Mouse (Mus musculus): Measurements from ENCODE around the gene A730071L15Rik.

Gene A730071L15Rik

GRCm38 (mm10) chr11:6199410-6200086 is at the start of gene A730071L15Rik:
A730071L15Rik (plus strand) TSS chr11:6200029.
- no peak for DNase-seq (ENCODE audit: low spot score)

DNA sequence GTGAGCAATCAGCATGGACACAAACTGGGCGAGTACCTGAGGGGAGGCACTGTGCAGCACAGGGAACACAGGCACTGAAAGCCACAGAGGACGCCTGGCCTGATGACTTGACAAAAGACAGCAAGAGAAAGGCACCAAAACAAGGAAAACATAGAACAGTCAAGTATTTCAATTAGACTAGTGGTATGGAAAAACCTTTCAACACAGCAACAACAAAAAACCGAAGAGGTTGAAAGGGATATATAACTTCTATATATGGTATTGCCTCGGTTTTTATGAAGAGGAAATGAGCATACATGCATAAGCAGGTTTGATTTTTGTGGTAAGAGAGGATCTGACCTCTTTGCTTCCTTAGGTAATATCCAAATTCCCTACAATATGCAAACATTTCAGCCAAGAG is 47.0 kb upstream of the A730071L15Rik start:
- no peak for DNase-seq (ENCODE audit: low spot score)

GRCm38 (mm10) chr11:6154211-6154701 is 45.6 kb upstream of the A730071L15Rik start:
- no peak for DNase-seq (ENCODE audit: low spot score)

DNA sequence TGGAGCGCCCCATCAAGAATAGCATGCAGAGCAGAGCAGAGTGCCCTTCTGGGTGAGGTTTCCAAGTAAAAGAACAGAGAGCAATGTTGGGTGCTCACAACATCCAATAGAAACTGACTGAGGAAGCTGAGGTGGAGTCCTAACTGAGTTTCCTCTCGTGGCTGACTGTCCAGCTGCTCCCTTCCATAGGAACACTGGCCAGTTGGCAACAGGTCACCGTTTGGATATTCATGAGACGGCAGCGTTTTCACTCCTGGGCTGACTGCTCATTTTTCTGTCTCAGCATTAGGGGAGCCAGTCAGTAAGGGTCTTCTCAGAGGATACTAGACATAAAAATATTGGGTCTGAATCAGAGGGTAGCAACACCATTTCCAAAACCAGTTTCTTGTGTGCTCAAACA is 43.2 kb upstream of the A730071L15Rik start:
- no peak for DNase-seq (ENCODE audit: low spot score)

GRCm38 (mm10) chr11:6157119-6157518 is 42.7 kb upstream of the A730071L15Rik start:
- DNase-seq (ENCODE audit: low spot score) = no peak

GRCm38 (mm10) chr11:6158515-6158914 is 41.3 kb upstream of the A730071L15Rik start:
- DNase-seq (ENCODE audit: low spot score) = no peak

DNA sequence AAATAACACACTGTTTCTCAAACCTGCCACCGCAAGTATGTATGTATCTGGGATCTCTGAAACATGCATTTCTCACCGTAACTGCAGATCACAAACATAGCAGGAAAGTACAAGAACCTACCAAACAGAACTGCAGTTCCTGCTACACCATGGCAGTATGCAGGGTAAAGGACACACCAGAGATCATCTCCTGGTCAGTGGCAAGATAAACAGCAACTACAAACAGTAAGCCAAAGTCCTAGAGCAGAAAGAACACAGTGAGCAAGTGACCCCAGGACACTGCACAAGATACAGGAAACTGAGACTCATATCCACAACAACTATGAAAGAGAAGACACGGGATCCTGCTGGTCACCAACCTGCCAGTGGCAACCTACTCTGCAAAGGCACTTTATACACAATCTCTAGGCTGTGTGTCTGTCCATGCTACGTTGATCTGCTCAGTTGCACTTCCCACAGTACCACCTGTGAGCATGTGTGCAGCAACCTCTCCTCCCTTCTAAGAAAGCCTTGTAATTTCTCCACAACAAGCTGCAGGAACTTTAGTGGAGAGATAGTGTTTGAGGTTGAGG is 40.0 kb upstream of the A730071L15Rik start:
- DNase-seq (ENCODE audit: low spot score) = no peak

DNA sequence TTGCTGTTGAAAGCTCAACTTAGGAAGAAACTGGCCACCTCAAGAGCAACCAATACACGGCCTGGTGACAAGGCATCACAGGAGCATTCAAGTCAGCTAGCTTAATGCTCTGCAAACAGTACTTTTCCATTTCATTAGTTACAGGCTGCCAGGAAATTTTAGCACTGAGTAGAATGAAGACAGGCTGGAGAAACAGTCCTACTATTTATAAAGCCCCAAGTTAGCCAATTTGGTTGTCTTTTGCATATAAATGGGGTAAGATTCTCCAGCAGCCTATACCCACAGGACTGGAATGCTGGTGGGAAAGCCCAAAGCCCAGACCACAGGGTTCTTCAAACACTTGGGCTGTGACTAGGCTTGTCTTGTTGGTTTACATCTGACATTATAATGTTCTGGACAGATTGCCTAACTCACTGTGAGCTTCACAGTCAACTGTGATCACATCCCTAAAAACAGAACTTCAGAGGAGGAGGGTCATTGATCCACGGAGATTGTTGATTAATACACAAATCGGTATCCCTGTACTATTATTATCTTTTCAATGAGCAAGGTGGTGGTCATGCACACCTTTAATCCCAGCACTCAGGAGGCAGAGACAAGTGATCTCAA is 39.1 kb upstream of the A730071L15Rik start:
- no peak for DNase-seq (ENCODE audit: low spot score)

DNA sequence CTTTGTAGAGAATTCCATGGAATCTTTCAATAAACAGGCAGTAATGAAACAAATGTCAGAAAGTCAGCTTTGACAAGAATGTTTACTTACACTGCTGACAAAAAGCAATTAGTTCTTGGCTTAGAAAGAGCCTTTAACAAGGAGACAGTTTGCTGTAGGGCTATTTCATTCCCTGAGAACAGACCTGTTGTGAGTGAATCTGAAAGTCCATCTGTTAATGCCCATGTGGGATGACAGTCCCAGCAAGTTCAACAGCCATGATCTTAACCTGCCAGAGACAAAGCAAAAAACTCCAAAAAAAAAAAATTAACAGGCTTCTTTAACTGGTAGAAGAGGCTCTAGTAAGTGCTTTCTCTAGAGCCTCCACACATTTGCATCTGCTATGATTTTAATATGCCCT is 38.3 kb upstream of the A730071L15Rik start:
- no peak for DNase-seq (ENCODE audit: low spot score)

DNA sequence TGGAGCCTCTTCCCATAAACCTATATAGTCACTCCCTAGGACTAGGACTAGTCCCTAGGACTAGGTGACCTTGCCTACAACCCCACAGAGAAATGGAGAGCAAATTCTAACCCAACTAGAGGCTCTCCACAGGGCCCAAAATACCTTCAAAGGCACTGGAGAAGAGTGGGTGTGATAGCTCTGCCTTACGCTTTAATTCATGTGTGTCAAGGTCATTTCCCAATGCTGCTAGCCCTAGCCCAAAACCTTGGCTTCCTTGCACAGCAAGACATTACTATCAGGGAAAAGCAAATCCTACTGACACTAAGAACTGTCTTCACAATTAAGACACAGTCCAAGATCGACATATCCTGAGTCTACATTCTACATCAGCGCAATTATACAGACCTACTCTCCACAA is 36.8 kb upstream of the A730071L15Rik start:
- DNase-seq (ENCODE audit: low spot score) = no peak

DNA sequence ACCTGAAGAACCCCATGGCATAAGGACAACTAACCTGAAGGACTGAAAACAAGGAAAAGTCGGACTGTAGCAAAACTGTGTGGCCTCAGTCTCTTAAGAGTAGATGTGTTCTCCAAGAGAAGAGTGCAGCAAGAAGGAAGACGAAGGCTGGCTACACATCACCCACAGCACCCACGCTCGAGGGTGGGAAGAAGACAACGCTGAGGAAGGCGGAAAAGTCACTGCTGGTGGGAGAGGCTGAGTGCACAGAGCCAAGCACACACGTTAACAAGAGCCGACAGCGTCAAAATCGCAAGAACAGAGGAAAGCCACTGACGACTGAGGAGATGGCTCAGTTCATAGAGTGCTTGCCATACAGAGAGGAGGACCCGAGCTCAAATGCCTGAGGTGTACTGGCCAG is 36.1 kb upstream of the A730071L15Rik start:
- DNase-seq (ENCODE audit: low spot score) = no peak

DNA sequence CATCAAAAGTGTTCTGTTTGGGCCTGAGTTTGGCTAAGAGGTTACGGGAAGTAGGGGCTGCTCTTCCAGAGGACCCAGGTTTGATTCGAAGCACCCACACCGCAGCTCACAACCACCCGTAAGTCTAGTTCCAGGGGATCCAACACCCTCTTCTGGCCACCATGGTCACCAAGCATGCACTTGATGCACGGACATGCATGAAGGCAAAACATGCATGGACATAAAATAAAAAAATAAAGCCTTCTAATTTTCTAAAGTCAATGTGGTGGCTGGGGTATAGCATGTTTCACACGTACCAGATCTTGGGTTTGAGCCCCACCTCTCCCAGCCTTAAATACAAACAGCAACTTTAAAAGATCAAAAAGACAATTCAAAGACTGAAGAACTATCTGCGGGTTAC is 35.0 kb upstream of the A730071L15Rik start:
- no peak for DNase-seq (ENCODE audit: low spot score)

DNA sequence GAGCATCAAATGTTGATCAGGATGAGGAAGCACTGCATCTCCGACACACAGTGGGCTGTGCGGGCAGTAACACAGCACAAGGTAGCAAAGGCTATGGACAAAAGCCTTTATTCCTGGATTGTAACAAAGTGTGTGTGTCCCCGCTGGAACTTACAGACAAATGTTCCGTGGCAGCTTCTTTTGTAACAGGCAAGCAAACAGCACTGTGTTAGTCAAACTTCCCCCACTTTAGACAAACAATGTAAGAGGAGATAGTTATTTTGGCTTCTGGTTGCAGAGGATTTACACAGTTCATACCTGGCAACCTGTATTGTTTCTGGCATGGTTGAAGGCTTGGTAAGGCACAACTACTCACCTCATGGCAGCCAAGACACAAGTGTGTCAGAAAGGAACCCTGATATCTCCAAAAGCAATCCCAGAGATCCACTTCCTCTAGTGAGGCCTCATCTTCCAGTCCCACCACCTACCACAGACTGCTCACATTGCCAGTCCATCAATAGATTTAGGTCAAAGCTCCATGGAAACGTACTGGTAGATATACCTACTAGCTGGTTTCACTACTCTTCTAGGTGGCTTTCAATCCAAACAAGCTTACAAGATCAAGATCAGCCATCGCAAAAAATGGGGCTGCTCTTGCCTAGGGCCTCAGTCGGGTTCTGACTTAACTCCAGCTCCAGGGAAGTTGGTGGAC is 34.3 kb upstream of the A730071L15Rik start:
- no peak for DNase-seq (ENCODE audit: low spot score)

- DNase-seq (ENCODE audit: low spot score) = no peak
These were observed 33.5 kb upstream of the A730071L15Rik start for GRCm38 (mm10) chr11:6166351-6166750.

DNA sequence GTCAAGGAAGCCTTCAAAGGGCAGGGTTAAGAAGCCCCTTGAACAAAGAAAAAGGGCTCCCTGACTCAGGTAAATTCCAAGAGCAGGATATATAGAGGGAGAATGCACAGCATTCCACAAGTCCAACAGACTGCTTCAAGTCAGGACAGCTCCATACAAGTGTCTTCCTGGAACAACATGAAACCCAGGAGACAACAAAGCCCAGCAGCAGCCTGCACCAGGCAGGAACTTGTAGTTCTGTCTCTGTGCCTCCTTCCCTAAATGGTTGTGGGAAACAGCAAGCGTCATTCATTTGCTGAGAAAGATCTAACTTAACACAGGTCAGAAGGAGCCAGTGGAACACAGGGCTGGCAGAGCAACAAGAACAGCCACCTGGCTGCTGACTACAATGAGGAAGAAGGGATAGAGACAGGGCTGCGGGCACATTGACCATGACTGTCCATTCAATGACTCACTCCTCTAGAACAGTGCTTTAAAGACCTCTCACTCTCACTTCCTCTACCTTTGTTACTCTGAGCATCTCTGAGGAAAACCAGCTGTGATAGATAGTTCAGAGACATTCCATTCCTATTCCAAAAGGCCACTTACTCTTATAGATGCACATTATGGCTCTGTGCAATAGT is 30.7 kb upstream of the A730071L15Rik start:
- no peak for DNase-seq (ENCODE audit: low spot score)

DNA sequence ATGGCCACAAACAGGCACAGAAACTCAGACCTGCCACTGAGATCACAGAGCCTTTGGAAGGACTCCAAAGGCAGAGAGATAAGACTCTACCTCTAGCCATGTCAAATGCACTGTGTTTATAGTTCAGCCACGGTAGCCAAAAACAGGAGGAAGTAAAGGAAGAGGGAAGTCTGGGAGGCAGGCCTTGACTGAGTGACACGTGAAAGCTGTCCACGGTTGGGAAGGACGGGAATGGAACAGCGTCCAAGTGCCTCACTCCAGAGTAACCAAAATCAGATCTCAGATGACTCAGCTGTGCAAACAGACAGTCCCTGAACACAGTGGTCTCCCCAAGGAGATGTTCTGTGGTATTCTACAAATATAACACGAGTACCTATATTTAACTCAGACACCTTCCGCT is 25.1 kb upstream of the A730071L15Rik start:
- DNase-seq (ENCODE audit: low spot score) = no peak

- DNase-seq (ENCODE audit: low spot score) = no peak
These were observed 24.3 kb upstream of the A730071L15Rik start for GRCm38 (mm10) chr11:6175506-6175905.

DNA sequence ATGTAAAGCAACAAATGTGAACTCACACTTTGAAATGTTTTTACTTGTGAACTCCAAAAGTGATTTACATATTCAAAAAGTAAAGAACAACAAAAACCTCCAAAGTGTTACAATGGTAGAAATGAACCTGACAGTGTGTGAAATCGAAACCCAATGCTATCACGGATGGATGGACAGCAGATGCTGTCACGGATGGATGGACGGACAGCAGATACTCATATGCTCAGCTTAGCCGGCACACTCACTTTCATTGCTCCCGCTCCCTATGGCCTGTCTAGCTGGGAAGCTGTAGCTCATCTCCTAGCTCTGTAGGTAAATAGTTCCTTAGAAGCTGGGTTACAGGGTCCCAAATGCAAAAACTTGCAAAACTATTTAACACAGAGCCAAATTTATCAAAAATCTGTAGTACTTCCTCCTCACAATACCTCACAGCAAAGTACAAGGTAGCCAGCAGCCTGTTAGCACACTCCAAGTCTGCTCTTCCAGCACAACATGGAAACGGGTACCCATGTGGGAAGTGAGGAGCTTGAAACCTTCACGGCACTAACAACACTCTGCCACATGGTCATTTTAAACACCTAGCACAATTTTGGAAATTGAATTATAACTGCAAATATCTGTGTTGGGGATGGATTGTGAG is 21.9 kb upstream of the A730071L15Rik start:
- no peak for DNase-seq (ENCODE audit: low spot score)

- DNase-seq (ENCODE audit: low spot score) = no peak
These were observed 21.1 kb upstream of the A730071L15Rik start for GRCm38 (mm10) chr11:6178673-6179166.

- no peak for DNase-seq (ENCODE audit: low spot score)
These were observed 20.6 kb upstream of the A730071L15Rik start for GRCm38 (mm10) chr11:6179194-6179593.

GRCm38 (mm10) chr11:6180811-6181399 is 18.9 kb upstream of the A730071L15Rik start:
- DNase-seq (ENCODE audit: low spot score) = no peak

Data from layer of hippocampus, adult 9-10 months (tissue).